Mouse (Mus musculus): ENCODE measurements around the gene Aasdhppt.

Aasdhppt gene

DNA sequence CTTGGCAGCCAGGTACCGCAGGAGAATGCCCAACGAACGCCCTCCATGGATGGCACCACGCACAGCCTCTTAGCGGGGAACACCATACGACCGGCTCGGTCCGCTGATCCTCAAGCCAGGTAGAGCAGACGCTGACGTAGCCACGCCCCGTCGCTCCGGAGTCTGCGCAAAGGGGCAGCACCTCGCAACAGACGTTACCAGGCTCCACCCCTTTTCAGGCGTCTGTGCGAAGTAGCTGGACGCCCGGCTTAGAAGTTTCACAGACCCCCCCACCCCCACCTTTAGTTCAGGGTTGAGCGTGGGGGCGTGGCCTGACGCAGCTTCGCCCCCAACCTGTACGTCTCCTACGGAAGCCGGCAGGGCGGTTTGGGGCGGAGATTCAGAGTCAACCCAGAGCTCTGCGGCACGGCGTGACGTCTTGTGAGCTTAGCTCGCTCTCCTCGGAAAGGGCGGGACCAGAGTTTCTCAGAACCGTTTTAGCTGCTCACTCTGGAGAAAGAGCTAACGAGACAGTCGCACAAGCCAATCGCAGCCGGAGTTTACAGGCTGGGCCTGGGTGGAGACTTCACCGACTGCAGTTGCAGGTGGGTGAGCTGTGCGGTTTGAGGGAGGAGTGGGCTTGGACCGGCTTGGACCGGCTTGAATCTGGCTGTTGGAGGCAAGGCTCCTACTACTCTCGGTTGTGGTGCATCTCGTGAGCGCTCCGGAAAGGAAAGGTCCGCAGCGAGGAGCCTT is at the start of gene Aasdhppt, which contains the start of gene Kbtbd3:
TSS of gene Aasdhppt (minus strand) at position 121 of the 735 bp plus-strand sequence.
TSS of gene Kbtbd3 (plus strand) at position 483 of the 735 bp plus-strand sequence.
- peak; percentile 98 for DNase-seq (ENCODE audit: low read depth, low spot score)

DNA sequence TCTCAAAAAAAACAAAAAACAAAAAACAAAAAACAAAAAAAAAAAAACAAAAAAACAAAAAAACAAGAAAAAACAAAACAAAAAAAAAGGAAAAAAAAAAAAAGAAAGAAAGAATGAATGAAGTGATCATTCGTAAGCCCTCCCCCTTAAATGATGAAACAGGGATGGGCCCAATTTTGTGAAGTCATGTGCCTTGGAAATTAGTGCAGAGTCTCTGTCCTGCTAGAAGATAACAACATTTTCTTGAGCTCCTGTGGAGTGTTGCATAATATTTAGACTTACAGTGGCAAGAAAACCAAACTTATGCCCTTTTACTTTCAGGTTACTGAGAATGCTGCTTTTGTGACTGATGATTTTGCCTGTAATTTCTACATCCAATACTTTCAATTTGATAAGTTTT is 43.9 kb upstream of the Aasdhppt start:
- DNase-seq (ENCODE audit: low read depth, low spot score), result no peak

GRCm38 (mm10) chr9:4318939-4319721 is 9.9 kb upstream of the Aasdhppt start:
- no peak for DNase-seq (ENCODE audit: low read depth, low spot score)

DNA sequence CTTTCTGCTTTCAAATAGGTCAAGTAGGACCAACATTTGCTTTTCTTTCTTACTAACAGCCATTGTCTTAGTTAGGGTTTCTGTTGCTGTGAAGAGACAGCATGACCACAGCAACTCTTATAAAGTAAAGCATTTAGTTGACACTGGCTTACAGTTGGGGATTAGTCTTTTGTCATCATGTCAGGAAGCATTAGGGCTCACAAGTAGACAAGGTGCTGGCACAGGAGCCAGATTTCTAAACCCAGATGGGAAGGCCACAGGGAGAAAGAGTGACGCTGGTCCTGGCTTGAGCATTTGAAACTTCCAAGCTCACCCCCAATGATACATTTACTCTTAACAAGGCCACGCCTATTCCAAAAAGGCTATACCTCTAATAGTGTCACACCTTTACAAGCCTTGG is 6.5 kb upstream of the Aasdhppt start:
- no peak for DNase-seq (ENCODE audit: low read depth, low spot score)

GRCm38 (mm10) chr9:4313946-4314345 is 4.7 kb upstream of the Aasdhppt start:
- no peak for DNase-seq (ENCODE audit: low read depth, low spot score)

DNA sequence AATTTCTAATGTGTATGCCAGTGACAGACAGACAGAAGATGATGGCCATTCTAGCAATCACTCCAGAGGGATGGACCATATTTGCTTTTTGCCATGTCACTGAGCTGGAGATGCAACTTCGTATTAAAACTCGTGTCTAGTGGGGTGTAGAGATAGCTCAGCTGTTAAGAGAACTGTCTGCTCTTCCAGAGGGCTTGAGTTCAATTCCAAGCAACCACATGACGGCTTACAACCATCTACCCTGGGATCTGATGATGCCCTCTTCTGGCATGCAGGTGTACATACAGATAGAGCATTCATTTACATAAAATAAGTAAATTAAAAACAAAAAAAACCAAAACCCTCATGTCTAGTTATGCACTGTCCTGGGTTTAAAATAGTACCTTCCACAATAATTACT is 1.9 kb upstream of the Aasdhppt start:
- DNase-seq (ENCODE audit: low read depth, low spot score), result peak; percentile 22

GRCm38 (mm10) chr9:4310706-4311105 is 1.4 kb upstream of the Aasdhppt start:
- DNase-seq (ENCODE audit: low read depth, low spot score), result peak; percentile 26

GRCm38 (mm10) chr9:4308628-4309350 is 482 bp downstream of the Aasdhppt start:
- DNase-seq (ENCODE audit: low read depth, low spot score), result peak; percentile 11

DNA sequence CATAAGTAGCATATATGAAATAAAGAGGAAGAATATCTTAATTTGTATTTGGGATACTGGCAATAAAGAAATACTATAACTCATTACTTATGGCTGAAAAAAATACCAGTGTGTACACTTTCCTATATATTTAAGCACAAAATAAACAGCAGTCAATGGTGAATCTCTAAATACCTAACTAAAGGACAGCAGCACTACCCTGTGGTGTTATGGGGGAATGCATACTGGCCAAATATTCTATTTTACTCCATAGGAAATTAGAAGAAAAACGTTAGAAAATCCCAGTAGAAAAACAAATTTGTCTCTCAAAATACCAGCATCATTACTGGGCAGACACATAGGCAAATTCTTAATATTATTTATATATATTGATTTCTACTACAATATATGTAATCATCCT is 4.4 kb downstream of the Aasdhppt start:
- DNase-seq (ENCODE audit: low read depth, low spot score), result no peak

GRCm38 (mm10) chr9:4300466-4300865 is 8.8 kb downstream of the Aasdhppt start:
- no peak for DNase-seq (ENCODE audit: low read depth, low spot score)

GRCm38 (mm10) chr9:4283850-4284249 is 25.4 kb downstream of the Aasdhppt start:
- DNase-seq (ENCODE audit: low read depth, low spot score), result no peak

DNA sequence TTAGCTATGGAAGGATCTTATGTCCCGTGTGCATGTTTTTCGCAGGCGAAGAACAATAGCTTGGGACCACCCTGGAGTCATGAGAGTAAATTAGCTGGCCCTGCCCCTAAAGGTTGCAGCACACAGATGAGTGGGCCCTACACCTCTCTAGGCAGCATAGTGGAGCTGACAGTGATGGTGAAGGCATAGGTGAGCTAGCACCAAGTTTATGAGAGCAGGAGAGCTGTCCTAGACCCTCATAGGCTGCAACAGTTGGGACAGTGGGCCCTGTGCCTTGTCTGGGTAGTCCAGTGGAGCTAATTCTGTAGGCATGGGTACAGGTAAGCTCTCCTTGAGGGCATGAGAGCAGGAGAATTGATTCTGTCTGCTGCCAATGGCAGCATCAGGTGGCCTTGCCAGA is 42.4 kb downstream of the Aasdhppt start:
- no peak for DNase-seq (ENCODE audit: low read depth, low spot score)

DNA sequence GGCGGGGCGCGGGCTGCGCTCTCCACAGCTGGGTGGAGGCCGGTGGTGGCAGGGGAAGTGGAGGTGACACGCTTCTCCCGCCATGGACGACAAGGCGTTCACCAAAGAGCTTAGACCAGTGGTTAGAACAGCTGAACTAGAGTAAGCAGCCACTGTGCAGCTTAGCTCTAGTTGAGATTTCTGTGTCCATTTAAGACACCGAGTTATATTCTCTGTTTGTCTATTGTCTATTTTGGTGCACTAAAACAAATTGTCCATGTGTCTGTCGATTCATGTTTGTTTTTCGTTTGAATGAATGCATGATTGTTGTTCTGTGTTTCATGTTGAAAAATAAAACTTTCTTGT is 48.6 kb downstream of the Aasdhppt start:
- no peak for DNase-seq (ENCODE audit: low read depth, low spot score)

GRCm38 (mm10) chr9:4259841-4260745 is 49.2 kb downstream of the Aasdhppt start:
- peak; percentile 5 for DNase-seq (ENCODE audit: low read depth, low spot score)

- DNase-seq (ENCODE audit: low read depth, low spot score), result no peak
Observed at GRCm38 (mm10) chr9:4259074-4259473, 50.2 kb downstream of the Aasdhppt start.
